Mouse (Mus musculus): ENCODE data around the gene Nid1.
"Not testable (repeated sequence)": the region's sequence is repeated elsewhere in the genome, so short reads cannot be mapped to it uniquely, and the experiment has no call there.

- TF ChIP-seq EP300, CTCF (IDR thresholded peaks at IDR 0.05; ENCODE audit: low read depth): not testable (repeated sequence)
Observed at GRCm38 (mm10) chr13:13416007-13416337, 21.4 kb upstream of the Nid1 start.

Measured in liver, embryonic 14.5 days (tissue).